Mouse (Mus musculus) naive thymus-derived CD4-positive, alpha-beta T cell, adult 2 months (primary cell): ENCODE results near the gene Lct.
"Not testable (repeated sequence)": the region's sequence is repeated elsewhere in the genome, so short reads cannot be mapped to it uniquely, and the experiment has no call there.

Experiments
- DNase-seq: peaks from one replicate; pipeline ENCODE4 v3.0.0-alpha.2; 2011; ENCODE audit warnings: low read depth

The Lct gene

DNA sequence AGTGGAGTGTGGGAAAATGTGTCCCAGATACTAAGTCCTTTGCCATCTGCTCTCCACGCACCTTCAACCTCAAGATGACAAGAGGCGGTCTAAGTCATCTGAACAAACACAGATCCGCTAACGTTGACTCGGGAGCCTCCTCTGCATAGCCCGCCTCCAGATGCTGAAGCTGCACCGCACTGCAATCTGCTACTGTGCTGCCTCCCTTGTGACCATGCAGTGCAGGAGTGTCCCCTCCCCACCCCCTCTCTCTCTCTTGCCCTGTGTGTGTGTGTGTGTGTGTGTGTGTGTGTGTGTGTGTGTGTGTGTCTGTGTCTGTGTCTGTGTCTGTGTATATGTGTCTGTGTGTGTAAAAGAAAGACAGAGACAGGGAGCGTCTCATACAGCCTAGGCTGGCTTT, 32.8 kb downstream of the Lct start:
- DNase-seq, result no peak

DNA sequence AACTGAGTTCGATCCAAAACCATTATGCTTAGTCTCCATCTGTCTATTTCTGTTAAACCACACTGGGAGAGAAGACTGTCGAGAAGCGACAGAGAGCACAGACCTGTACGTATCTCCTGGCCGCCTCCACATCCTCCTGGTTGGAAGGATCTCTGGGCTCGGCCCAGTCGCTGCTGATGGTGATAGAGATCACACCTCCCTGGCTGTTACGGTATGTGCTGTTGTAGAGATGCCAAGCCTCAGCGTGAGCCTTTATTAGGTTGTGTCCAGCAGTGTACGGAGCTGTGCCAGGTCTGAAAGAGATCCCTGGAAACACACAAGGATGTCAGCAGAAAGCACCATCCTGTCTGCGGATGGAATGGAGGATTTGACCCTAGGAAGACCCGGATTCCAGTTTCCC, 34.6 kb downstream of the Lct start:
- no peak for DNase-seq

DNA sequence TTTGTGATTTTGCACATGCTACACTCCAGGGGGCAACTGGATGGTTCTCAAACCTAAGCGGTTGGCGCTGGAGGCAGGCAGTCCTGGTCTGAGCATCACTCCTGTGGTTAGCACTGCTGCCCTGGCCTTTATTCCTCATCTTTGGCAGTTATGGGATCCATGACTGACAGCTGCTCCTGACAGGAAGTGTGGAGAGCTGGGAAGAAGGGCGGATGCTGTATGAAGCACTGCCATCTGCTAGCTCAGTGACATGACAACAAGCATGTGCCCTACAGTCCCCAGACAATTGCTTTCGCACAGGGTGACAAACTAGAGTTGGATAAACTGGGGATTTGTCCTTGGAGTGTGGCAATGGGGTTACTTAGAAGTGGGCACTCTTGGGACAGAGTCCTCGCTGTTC, 37.8 kb downstream of the Lct start:
- DNase-seq, result no peak

DNA sequence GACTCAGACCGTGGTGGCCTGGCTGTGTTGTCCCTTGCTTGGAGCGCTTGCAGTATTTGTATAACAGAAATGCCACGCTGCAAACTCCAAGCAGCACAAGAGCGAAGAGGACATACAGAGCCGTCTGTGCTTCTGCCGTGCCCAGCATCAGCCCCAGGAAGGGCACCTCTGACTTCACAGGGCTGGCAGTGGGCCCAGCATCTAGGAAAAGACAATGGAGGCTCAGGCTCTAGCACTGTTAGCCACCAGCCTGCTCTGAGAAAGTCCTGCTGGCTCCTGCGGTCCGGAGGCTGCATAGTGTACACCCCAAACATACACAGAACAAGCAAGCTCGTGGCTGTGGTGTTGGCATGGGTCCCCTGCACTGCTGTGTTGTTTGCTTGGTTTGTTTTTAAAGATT, 43.0 kb downstream of the Lct start:
- DNase-seq, result no peak

DNA sequence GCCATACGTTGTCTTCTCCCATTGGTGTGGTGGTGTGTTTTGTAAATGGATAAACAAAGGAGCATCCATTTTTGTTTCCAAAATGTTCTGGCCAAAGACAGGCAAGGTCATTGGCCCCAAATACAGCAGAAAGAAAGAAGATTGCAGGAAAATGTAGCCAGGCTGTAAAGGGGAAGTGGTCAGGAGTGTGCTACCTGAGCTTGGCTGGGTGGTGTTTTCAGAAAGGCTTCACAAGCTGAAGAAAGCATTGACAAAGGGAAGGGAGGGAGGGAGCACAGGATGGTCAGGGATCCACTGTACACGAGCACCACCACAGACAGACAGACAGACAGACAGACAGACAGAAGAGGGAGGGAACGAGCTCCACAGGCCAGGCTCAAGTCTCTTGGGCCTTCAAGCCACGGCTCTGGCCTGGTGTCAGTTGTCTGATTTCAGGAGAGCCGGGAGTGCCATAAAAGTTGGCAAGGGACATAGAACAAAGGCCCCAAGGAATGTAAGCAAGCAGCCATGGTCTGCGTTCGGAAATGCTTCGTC, 43.9 kb downstream of the Lct start:
- no peak for DNase-seq

DNA sequence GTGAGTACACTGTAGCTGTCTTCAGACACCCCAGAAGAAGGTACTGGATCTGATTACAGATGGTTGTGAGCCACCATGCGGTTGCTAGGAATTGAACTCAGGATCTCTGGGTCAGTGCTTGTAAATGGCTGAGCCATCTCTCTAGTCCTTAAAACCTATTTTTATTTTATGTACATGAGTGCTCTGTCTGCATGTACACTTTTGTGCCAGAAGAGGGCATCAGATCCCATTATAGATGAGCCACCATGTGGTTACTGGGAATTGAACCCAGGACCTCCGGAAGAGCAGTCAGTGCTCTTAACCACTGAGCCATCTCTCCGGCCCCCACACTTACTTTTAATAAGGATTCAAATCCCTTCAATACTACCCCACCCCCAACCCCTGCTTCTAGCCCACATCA, 45.2 kb downstream of the Lct start:
- no peak for DNase-seq

DNA sequence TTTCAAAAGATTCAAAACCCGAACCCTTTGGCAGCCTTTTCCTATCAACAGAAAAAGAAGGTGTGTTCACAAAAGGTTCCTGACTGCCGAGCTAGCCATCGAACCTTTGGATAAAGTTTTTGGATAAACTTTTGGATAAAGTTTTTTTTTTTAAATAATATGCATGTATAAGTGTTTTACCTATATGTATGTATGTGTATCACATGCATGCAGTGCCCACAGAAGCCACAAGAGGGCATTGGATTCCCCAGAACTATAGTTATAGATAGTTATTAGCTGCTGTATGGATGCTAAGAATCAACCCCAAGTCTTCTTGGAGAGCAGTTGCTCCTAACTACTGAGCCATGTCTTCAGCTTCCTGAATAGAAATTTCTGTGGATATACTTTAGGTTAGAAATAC, 46.4 kb downstream of the Lct start:
- DNase-seq, result peak; percentile 11

DNA sequence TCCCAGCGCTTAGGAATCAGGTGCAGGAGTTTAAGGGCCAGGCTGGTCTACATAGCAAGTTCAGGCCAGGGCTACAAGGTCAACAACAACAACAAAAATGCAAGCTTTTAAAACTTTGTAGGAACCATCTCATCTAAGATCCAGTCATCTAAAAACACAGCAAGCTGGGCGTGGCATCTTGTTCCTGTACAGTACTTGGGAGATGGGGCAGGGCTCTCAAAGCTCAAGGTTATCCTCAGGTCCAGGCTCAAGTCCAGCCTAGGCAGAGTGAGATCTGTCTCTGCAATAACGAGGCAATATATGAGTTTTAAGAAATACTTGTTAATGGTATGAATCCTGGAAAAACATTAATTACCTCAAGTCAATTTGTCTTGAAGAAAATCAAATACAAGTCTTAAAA, 49.6 kb downstream of the Lct start:
- no peak for DNase-seq

DNA sequence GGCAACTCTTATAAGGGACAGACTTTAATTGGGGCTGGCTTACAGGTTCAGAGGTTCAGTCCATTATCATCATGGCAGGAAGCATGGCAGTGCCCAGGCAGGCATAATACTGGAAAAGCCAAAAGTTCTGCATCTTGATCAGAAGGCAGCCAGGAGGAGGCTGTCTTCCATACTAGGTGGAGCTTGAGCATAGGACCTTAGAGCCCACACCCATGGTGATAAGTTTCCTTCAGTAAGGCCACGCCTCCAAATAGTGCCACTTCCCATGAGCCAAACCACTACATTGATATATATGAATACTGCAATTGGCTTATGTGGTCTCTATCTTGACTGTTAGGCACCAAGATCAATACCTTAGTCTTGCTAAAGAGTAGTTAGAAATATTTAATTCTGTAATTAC, 52.2 kb downstream of the Lct start:
- DNase-seq, result no peak

DNA sequence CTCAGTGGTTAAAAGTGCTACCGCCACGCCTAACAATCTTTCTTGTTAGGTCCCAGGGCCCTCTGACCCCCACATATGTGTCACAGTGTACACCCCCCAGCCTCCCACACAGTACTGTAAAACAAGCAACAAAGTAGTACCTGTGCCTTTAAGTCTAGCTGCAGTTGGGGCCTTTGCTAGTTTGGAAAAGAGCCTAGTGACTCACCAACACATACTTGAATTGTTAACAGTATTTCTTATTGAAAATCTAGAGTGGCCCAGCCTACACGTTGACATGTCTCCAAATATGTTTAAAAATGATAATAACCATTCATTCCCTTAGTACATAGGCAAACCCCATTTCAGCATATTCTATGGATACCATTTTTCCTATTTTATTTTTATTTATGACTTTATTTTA, 57.4 kb downstream of the Lct start:
- no peak for DNase-seq

DNA sequence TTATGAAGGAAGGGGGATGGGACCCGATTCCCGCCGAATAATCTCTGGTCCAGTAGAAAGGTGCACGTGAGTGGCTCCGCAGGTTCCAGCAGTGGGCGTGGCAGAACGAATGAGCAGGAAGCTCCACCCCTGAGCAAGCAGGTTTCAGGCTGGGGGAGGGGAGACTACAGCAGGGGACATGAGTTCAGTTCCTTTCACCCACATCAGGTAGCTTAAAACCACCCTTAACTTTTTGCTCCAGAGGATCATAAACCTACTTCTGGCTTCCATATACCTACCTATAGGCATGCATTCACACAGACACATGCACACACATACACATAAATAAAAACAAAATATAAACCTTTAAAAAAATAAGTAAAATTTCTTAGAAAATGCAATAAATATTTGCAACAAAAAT, 61.1 kb downstream of the Lct start:
- not testable (repeated sequence) for DNase-seq

DNA sequence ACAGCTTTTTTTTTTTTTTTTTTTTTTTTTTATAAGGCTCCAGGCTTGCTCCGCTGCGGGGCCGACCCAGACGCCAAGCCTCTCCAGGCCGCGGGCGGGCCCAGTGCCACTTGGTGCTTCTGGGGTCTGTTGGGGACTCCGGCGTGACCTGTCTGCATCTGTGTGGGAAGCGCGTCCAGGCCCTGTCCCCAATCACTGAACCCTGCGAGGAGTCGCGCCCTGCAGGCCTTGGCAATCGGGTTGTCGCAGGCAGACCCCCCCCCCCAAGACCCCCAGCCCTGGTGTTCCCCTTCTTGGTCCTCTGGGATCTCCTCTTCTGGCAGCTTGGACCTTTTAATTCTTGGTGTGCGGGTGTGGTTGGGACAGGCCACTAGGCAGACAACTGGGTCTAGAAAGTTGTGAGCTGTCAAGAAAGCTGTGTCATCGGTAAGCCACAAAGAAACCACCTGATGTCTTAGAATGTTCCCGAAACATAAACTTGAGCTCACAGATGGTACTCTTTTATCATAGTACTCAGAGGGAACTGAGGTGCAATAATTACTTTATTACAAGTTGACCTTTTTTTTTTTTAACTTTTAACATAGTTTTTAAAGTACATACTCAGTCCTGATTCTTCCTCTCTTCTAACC, 83.3 kb downstream of the Lct start:
- DNase-seq, result peak; percentile 65

DNA sequence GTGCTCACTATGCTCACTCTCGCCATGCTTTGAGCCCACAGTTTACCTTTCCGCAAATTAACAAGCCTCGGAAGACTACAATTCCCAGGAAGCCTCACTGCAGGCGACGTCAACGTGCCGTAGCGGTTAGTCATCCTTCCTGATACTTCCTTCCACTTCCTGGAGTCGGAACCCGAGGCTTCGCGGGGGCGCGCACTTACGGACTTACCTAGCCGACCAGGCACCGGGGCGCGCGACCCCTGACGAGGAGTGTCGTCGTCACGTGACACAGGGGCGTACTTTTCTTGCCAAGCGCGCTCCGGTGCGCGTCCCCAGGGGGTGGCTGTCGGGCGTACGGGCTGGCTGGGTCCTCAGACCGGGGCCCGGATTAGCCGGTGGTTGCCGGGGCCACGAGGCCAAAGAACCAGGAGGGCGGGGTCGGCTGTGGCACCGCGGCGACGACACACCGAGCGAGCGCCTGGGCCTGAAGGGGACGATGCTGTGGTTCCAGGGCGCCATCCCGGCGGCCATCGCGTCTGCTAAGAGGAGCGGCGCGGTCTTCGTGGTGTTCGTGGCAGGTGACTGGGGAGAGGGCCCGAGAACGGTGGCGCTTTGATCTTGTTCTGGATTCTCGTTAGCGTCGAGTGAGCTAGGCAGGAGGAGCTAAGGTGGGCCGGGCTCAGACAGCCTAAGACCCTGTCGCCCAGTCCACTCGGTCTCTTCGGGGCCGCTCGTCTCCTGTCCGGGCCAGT, 84.0 kb downstream of the Lct start:
- DNase-seq, result peak; percentile 98

DNA sequence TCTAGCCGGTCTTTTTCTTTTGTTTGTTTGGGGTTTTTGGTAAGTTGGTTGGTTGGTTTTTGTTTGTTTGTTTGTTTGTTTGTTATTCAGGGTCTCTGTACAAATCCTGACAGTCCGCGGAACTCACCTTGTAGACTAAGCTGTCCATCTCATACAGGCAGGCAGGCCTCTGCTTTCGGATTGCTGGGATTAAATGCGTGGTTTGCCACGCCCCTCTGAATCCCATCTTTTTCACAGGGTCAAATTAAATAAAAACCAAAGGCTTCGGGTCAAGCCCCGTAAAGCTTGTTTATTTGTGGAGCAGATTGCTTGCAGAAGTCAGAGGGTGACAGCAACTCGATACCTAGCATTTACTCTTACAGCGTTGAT, 84.5 kb downstream of the Lct start, which contains the start of gene Ubxn4:
TSS of gene Ubxn4 (plus strand) at position 338 of the 369 bp plus-strand sequence.
- no peak for DNase-seq

DNA sequence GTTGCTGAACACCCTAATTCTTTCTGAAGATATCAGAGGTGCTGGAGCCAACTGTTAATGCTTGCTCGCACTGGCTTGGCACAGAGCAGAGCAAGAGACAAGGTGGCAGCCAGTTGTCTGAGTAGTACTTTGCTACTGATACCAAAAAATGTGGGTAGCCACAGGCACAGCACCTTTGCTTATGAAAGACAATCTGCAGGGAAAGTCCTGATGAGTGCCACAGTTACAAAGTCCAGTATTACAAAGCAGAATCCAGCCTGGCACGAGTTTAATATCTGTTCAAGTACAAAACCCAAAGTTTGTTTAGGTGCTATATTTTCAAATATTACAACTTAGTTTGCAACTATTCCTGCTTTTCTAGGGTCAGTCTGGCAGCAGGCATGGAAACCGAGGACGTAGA, 92.9 kb downstream of the Lct start:
- no peak for DNase-seq
